8 mouse cellular contexts compared by ENCODE assay signal in the genomic region with DNA sequence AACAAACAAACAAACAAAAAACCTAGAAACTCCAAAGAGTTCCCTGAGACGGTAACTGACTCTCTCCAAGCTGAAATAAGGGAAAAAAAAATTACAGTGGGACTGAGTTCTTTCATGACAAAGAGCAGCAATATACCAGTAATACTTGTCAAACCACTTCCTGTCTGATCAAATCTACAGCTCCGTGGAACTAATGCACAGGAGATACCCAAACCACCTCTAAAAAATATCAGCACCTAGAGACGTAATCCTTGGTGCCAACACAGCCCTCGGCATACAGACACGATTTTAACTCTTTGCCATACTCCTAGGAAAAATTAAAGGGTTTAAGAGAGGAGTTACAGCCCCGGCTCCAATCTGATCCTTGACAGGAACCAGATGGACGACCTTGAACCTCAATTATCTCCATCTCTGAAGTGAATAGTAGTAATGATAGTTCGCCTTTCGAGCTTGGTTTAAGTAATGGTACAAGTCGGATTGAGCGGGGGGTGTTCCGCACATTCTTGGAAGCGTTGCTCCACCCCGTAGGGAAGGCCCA. TPM values are rescaled to one million over a fixed set of nuclear protein-coding genes. Genes with fewer than 3 reads are reported as not detected.
A peak's percentile ranks its signal among the peaks of the same experiment; 100 is the strongest.
DNase-seq lines count a peak whose midpoint lies in the region; ATAC-seq and TF ChIP-seq lines count a peak whose summit lies in the region.

No protein-coding gene starts in this region.

- H3K36me3 ChIP-seq in kidney, postnatal 0 days (ENCODE audit: insufficient read depth, low read length) = peaks cover 8% of the 10 kb centered on the region
- H3K36me3 ChIP-seq in hindbrain, embryonic 16.5 days (ENCODE audit: control insufficient read depth, insufficient read depth, low read length) = peaks cover 10% of the 10 kb centered on the region
- H3K36me3 ChIP-seq in midbrain, postnatal 0 days (ENCODE audit: insufficient read depth, low read length) = peaks cover 7% of the 10 kb centered on the region

- H3K4me3 ChIP-seq in kidney, postnatal 0 days (replicated peaks; ENCODE audit: low read depth, low read length) = peak overlapping the region; percentile 89
- peak overlapping the region; percentile 87 for H3K4me3 ChIP-seq in bone marrow macrophage, adult 2 months (ENCODE audit: insufficient read depth, low read length)
- H3K4me3 ChIP-seq in hindbrain, embryonic 16.5 days (ENCODE audit: low read length) = peak overlapping the region; percentile 66
- peak overlapping the region; percentile 86 for H3K4me3 ChIP-seq in midbrain, postnatal 0 days (ENCODE audit: low read depth, low read length)

- 0 out of 2 replicates have a peak, but pooled peaks cover 8% of the 10 kb centered on the region for H3K4me1 ChIP-seq in kidney, postnatal 0 days (replicated peaks; ENCODE audit: insufficient read depth, low read length)
- peaks cover 17% of the 10 kb centered on the region for H3K4me1 ChIP-seq in bone marrow macrophage, adult 2 months (ENCODE audit: control insufficient read depth, insufficient read depth, low read length)
- peaks cover 10% of the 10 kb centered on the region for H3K4me1 ChIP-seq in hindbrain, embryonic 16.5 days (ENCODE audit: control insufficient read depth, insufficient read depth, low read depth, low read length)
- peaks cover 9% of the 10 kb centered on the region; the same call in 1 of the 2 replicates for H3K4me1 ChIP-seq in midbrain, postnatal 0 days (ENCODE audit: insufficient read depth, low read length)

- intact Hi-C loops in gastrocnemius, postnatal 36 days (cut with DNase I) = no loop called here

- peak overlapping the region; percentile 87 for H3K9ac ChIP-seq in kidney, postnatal 0 days (ENCODE audit: low read depth, low read length)
- H3K9ac ChIP-seq in hindbrain, embryonic 16.5 days (ENCODE audit: low read depth, low read length) = peak overlapping the region; percentile 89
- H3K9ac ChIP-seq in midbrain, postnatal 0 days (replicated peaks; ENCODE audit: low read length, poor library complexity, severe bottlenecking) = peak overlapping the region; percentile 94

- no peak for TF ChIP-seq CTCF in kidney, postnatal 0 days (IDR thresholded peaks at IDR 0.05; ENCODE audit: low read depth)
- no peak for TF ChIP-seq CTCF in bone marrow macrophage, adult 2 months (IDR thresholded peaks at IDR 0.05; ENCODE audit: low read depth, low read length)
- no peak for TF ChIP-seq CTCF in midbrain, postnatal 0 days (IDR thresholded peaks at IDR 0.05)

- peak overlapping the region; percentile 99 for H3K27ac ChIP-seq in kidney, postnatal 0 days
- H3K27ac ChIP-seq in bone marrow macrophage, adult 2 months (ENCODE audit: insufficient read depth, low read depth, low read length) = no peak overlapping the region
- H3K27ac ChIP-seq in hindbrain, embryonic 16.5 days (ENCODE audit: low read depth, low read length) = peak overlapping the region; percentile 92
- H3K27ac ChIP-seq in midbrain, postnatal 0 days (ENCODE audit: low read depth, low read length) = peak overlapping the region; percentile 92

- ATAC-seq in kidney, postnatal 0 days (replicated peaks; ENCODE audit: low FRiP score, low read depth) = no peak
- no peak for ATAC-seq in hindbrain, embryonic 16.5 days
- no peak for ATAC-seq in midbrain, postnatal 0 days (ENCODE audit: low FRiP score)

- no peaks in the 10 kb centered on the region for H3K9me3 ChIP-seq in kidney, postnatal 0 days (replicated peaks; ENCODE audit: low read length)
- no peaks in the 10 kb centered on the region for H3K9me3 ChIP-seq in hindbrain, embryonic 16.5 days (ENCODE audit: control insufficient read depth, low read length)
- no peaks in the 10 kb centered on the region for H3K9me3 ChIP-seq in midbrain, postnatal 0 days (ENCODE audit: low read length)

- DNase-seq in kidney, postnatal 0 days (ENCODE audit: low spot score) = no peak
- DNase-seq in kidney, adult 8-10 months = no peak
- DNase-seq in midbrain, postnatal 0 days (ENCODE audit: low spot score) = no peak
- no peak for DNase-seq in layer of hippocampus, adult 11-12 months (ENCODE audit: low spot score)
- DNase-seq in gastrocnemius, postnatal 36 days = no peak
- DNase-seq in right cerebral cortex, postnatal 14 days = no peak

- H3K27me3 ChIP-seq in kidney, postnatal 0 days (ENCODE audit: insufficient read depth, low read length) = no peaks in the 10 kb centered on the region
- H3K27me3 ChIP-seq in hindbrain, embryonic 16.5 days (replicated peaks; ENCODE audit: control insufficient read depth, insufficient read depth, low read length) = no peaks in the 10 kb centered on the region
- H3K27me3 ChIP-seq in midbrain, postnatal 0 days (ENCODE audit: insufficient read depth, low read length) = no peaks in the 10 kb centered on the region

- no peak for TF ChIP-seq POLR2A in bone marrow macrophage, adult 2 months (IDR thresholded peaks at IDR 0.05; ENCODE audit: borderline replicate concordance, low read depth, low read length)

- 3% methylated on average over 14 of the region's 14 CpGs for WGBS in kidney, postnatal 0 days
- 9% methylated on average over 14 of the region's 14 CpGs for whole genome bisulfite sequencing in hindbrain, embryonic 16.5 days
- 6% methylated on average over 14 of the region's 14 CpGs for WGBS in midbrain, postnatal 0 days

- H3K4me2 ChIP-seq in kidney, postnatal 0 days (ENCODE audit: low read length) = peak overlapping the region; percentile 69
- peak overlapping the region; percentile 82 for H3K4me2 ChIP-seq in hindbrain, embryonic 16.5 days (ENCODE audit: low read length)
- peak overlapping the region; percentile 85 for H3K4me2 ChIP-seq in midbrain, postnatal 0 days (ENCODE audit: low read depth, low read length, poor library complexity, severe bottlenecking)

RNA-seq across cellular contexts. Expression of a gene that starts 11.4 kb away (rescaled TPM):
- polyA plus RNA-seq in kidney, postnatal 0 days (2015; fragmentation: Nextera tagmentation; extraction: Ambion mirVana) = 3.8 and 4.1 TPM in 2 replicates
- 3.3 and 3.8 TPM in 2 replicates for polyA plus RNA-seq in bone marrow macrophage, adult 2 months (2012; ENCODE audit: insufficient read depth, insufficient read length, missing spikeins)
- 6.1 and 9.4 TPM in 2 replicates for polyA plus RNA-seq in hindbrain, embryonic 16.5 days (2015; fragmentation: Nextera tagmentation; extraction: Ambion mirVana)
- 5.0 and 5.6 TPM in 2 replicates for total RNA-seq in midbrain, postnatal 0 days (2014; rRNA removed)
- 0.94 and 1.1 TPM in 2 replicates for polyA plus RNA-seq in midbrain, postnatal 0 days (2015; fragmentation: Nextera tagmentation; extraction: Ambion mirVana)
- total RNA-seq in gastrocnemius, postnatal 36 days (2021) = under 1 TPM; 0.49 to 0.99 TPM

RNA-seq across cellular contexts. Expression of a gene that starts 15.8 kb away (rescaled TPM):
- polyA plus RNA-seq in kidney, postnatal 0 days (2015; fragmentation: Nextera tagmentation; extraction: Ambion mirVana) = 9.8 and 12.0 TPM in 2 replicates
- polyA plus RNA-seq in bone marrow macrophage, adult 2 months (2012; ENCODE audit: insufficient read depth, insufficient read length, missing spikeins) = 21.7 and 25.0 TPM in 2 replicates
- 42.3 and 43.5 TPM in 2 replicates for polyA plus RNA-seq in hindbrain, embryonic 16.5 days (2015; fragmentation: Nextera tagmentation; extraction: Ambion mirVana)
- total RNA-seq in midbrain, postnatal 0 days (2014; rRNA removed) = 35.1 and 38.0 TPM in 2 replicates
- 25.6 and 30.6 TPM in 2 replicates for polyA plus RNA-seq in midbrain, postnatal 0 days (2015; fragmentation: Nextera tagmentation; extraction: Ambion mirVana)
- total RNA-seq in gastrocnemius, postnatal 36 days (2021) = 10 to 100 TPM in 1 of 2 experiments, 1 to 10 TPM in 1; 9.5 to 11.7 TPM

RNA-seq across cellular contexts. Expression of a gene that starts 15.9 kb away (rescaled TPM):
- 61.7 and 64.0 TPM in 2 replicates for polyA plus RNA-seq in kidney, postnatal 0 days (2015; fragmentation: Nextera tagmentation; extraction: Ambion mirVana)
- 21.4 and 24.2 TPM in 2 replicates for polyA plus RNA-seq in bone marrow macrophage, adult 2 months (2012; ENCODE audit: insufficient read depth, insufficient read length, missing spikeins)
- polyA plus RNA-seq in hindbrain, embryonic 16.5 days (2015; fragmentation: Nextera tagmentation; extraction: Ambion mirVana) = 83.9 and 85.4 TPM in 2 replicates
- 49.6 and 50.1 TPM in 2 replicates for total RNA-seq in midbrain, postnatal 0 days (2014; rRNA removed)
- 86.8 and 88.7 TPM in 2 replicates for polyA plus RNA-seq in midbrain, postnatal 0 days (2015; fragmentation: Nextera tagmentation; extraction: Ambion mirVana)
- 10 to 100 TPM; 50.7 to 54.6 TPM for total RNA-seq in gastrocnemius, postnatal 36 days (2021)

RNA-seq across cellular contexts. Expression of a gene that starts 19.4 kb away (rescaled TPM):
- 1.2 and 1.6 TPM in 2 replicates for polyA plus RNA-seq in kidney, postnatal 0 days (2015; fragmentation: Nextera tagmentation; extraction: Ambion mirVana)
- not detected in 2 replicates for polyA plus RNA-seq in bone marrow macrophage, adult 2 months (2012; ENCODE audit: insufficient read depth, insufficient read length, missing spikeins)
- polyA plus RNA-seq in hindbrain, embryonic 16.5 days (2015; fragmentation: Nextera tagmentation; extraction: Ambion mirVana) = 0.65 and 1.2 TPM in 2 replicates
- 0.57 TPM in 1 of 2 replicates, not detected in the other for total RNA-seq in midbrain, postnatal 0 days (2014; rRNA removed)
- polyA plus RNA-seq in midbrain, postnatal 0 days (2015; fragmentation: Nextera tagmentation; extraction: Ambion mirVana) = 0.83 and 0.95 TPM in 2 replicates
- under 1 TPM in 1 of 2 experiments, not detected in 1; 0.26 TPM for total RNA-seq in gastrocnemius, postnatal 36 days (2021)

RNA-seq across cellular contexts. Expression of a gene that starts 24.6 kb away (rescaled TPM):
- 24.1 and 24.2 TPM in 2 replicates for polyA plus RNA-seq in kidney, postnatal 0 days (2015; fragmentation: Nextera tagmentation; extraction: Ambion mirVana)
- 14.8 and 16.0 TPM in 2 replicates for polyA plus RNA-seq in bone marrow macrophage, adult 2 months (2012; ENCODE audit: insufficient read depth, insufficient read length, missing spikeins)
- polyA plus RNA-seq in hindbrain, embryonic 16.5 days (2015; fragmentation: Nextera tagmentation; extraction: Ambion mirVana) = 36.2 and 39.3 TPM in 2 replicates
- 51.8 and 60.8 TPM in 2 replicates for total RNA-seq in midbrain, postnatal 0 days (2014; rRNA removed)
- polyA plus RNA-seq in midbrain, postnatal 0 days (2015; fragmentation: Nextera tagmentation; extraction: Ambion mirVana) = 28.4 and 29.5 TPM in 2 replicates
- 10 to 100 TPM; 11.9 to 12.1 TPM for total RNA-seq in gastrocnemius, postnatal 36 days (2021)
